Mouse (Mus musculus): ENCODE measurements at regions not wholly inside any gene's neighbourhood (a gene's known extent, or its start where the extent isn't known, plus 50 kb on each side); places are given as distances from the start of the nearest gene placed in this dataset.
"Not testable (repeated sequence)": the region's sequence is repeated elsewhere in the genome, so short reads cannot be mapped to it uniquely, and the experiment has no call there.

GRCm38 (mm10) chr8:20262847-20263570, 100.0 kb downstream of the Gm15319 start:
- H3K27me3 ChIP-seq (ENCODE audit: insufficient read depth, low read length); ATAC-seq; H3K9me3 ChIP-seq (ENCODE audit: low read length); H3K36me3 ChIP-seq (ENCODE audit: insufficient read depth); DNase-seq; H3K4me3 ChIP-seq (ENCODE audit: low read depth, low read length); H3K4me2 ChIP-seq (ENCODE audit: low read depth); H3K9ac ChIP-seq; H3K27ac ChIP-seq (ENCODE audit: low read depth, low read length); H3K4me1 ChIP-seq (ENCODE audit: insufficient read depth): not testable (repeated sequence)
- WGBS = 82% methylated on average over 6 of the region's 7 CpGs

- H3K27me3 ChIP-seq (ENCODE audit: insufficient read depth, low read length); DNase-seq; H3K4me3 ChIP-seq (ENCODE audit: low read depth, low read length); H3K4me1 ChIP-seq (ENCODE audit: insufficient read depth); H3K27ac ChIP-seq (ENCODE audit: low read depth, low read length); H3K9me3 ChIP-seq (ENCODE audit: low read length); H3K9ac ChIP-seq; H3K36me3 ChIP-seq (ENCODE audit: insufficient read depth); H3K4me2 ChIP-seq (ENCODE audit: low read depth): not testable (repeated sequence)
- no CpG with 5 or more reads among the region's 3 CpGs for WGBS
- peak; percentile 62; the same call in 1 of the 2 replicates for ATAC-seq
These were observed 100.8 kb downstream of the Gm15319 start for GRCm38 (mm10) chr8:20262253-20262652.

- H3K27ac ChIP-seq (ENCODE audit: low read depth, low read length); H3K27me3 ChIP-seq (ENCODE audit: insufficient read depth, low read length); H3K4me2 ChIP-seq (ENCODE audit: low read depth); DNase-seq; H3K9me3 ChIP-seq (ENCODE audit: low read length); H3K9ac ChIP-seq; H3K4me3 ChIP-seq (ENCODE audit: low read depth, low read length); H3K4me1 ChIP-seq (ENCODE audit: insufficient read depth); H3K36me3 ChIP-seq (ENCODE audit: insufficient read depth): not testable (repeated sequence)
- WGBS = 51% methylated on average over 6 of the region's 9 CpGs
- peak; percentile 63 for ATAC-seq
These were observed 101.4 kb downstream of the Gm15319 start for GRCm38 (mm10) chr8:20261452-20262181.

- WGBS = no CpG with 5 or more reads among the region's 2 CpGs
- not testable (repeated sequence) for H3K4me1 ChIP-seq (ENCODE audit: insufficient read depth); H3K27me3 ChIP-seq (ENCODE audit: insufficient read depth, low read length); H3K4me3 ChIP-seq (ENCODE audit: low read depth, low read length); H3K4me2 ChIP-seq (ENCODE audit: low read depth); ATAC-seq; H3K36me3 ChIP-seq (ENCODE audit: insufficient read depth); H3K9me3 ChIP-seq (ENCODE audit: low read length); H3K27ac ChIP-seq (ENCODE audit: low read depth, low read length); DNase-seq; H3K9ac ChIP-seq
These were observed 102.0 kb downstream of the Gm15319 start for GRCm38 (mm10) chr8:20261007-20261406.

GRCm38 (mm10) chr8:20260125-20260640, 102.8 kb downstream of the Gm15319 start:
- H3K9ac ChIP-seq; H3K9me3 ChIP-seq (ENCODE audit: low read length); H3K36me3 ChIP-seq (ENCODE audit: insufficient read depth); H3K4me2 ChIP-seq (ENCODE audit: low read depth); H3K27me3 ChIP-seq (ENCODE audit: insufficient read depth, low read length); H3K4me3 ChIP-seq (ENCODE audit: low read depth, low read length); H3K4me1 ChIP-seq (ENCODE audit: insufficient read depth); ATAC-seq; DNase-seq; H3K27ac ChIP-seq (ENCODE audit: low read depth, low read length): not testable (repeated sequence)
- WGBS = 82% methylated on average over 4 of the region's 7 CpGs

GRCm38 (mm10) chr8:20259662-20260061, 103.3 kb downstream of the Gm15319 start:
- not testable (repeated sequence) for H3K4me3 ChIP-seq (ENCODE audit: low read depth, low read length); ATAC-seq; H3K36me3 ChIP-seq (ENCODE audit: insufficient read depth); H3K9ac ChIP-seq; H3K27ac ChIP-seq (ENCODE audit: low read depth, low read length); H3K4me2 ChIP-seq (ENCODE audit: low read depth); H3K27me3 ChIP-seq (ENCODE audit: insufficient read depth, low read length); H3K9me3 ChIP-seq (ENCODE audit: low read length); H3K4me1 ChIP-seq (ENCODE audit: insufficient read depth); DNase-seq
- 96% methylated on average over 6 of the region's 8 CpGs for WGBS
